Mouse (Mus musculus) spleen, adult 2 months (tissue): ENCODE measurements around the gene Gm12253. TPM values are rescaled to one million over a fixed set of nuclear protein-coding genes. Genes with fewer than 3 reads are reported as not detected.

ENCODE experiments used
- DNase-seq, 2 experiments: peaks; one replicate each; pipeline versions ENCODE4 v3.0.0 to v3.0.0-alpha.2; 2012 to 2021; ENCODE audit warnings: low spot score in 2 of 2, low read depth in 1 of 2
- H3K27ac ChIP-seq: fragments of 200-500 bp; 2 replicates; pipeline ENCODE4 v1.5.1; 2012; ENCODE audit warnings: low read length, inconsistent platforms; ENCODE audit not compliant: insufficient read depth
- H3K27me3 ChIP-seq: fragments of 200-500 bp; 2 replicates; pipeline ENCODE4 v1.6.1; 2012; ENCODE audit warnings: mild to moderate bottlenecking, moderate library complexity, low read length, inconsistent platforms; ENCODE audit not compliant: control insufficient read depth, insufficient read depth
- H3K36me3 ChIP-seq: fragments of 200-500 bp; 2 replicates; pipeline ENCODE4 v1.6.1; 2012; ENCODE audit warnings: mild to moderate bottlenecking, low read length, inconsistent platforms; ENCODE audit not compliant: control insufficient read depth, insufficient read depth
- H3K4me1 ChIP-seq: fragments of 200-500 bp; 2 replicates; pipeline ENCODE4 v1.6.1; 2011; ENCODE audit warnings: inconsistent platforms; ENCODE audit not compliant: control insufficient read depth, insufficient read depth, insufficient read length
- H3K4me3 ChIP-seq: fragments of 200-500 bp; 2 replicates; pipeline ENCODE4 v1.5.1; 2011; ENCODE audit warnings: mild to moderate bottlenecking, inconsistent platforms; ENCODE audit not compliant: insufficient read depth, insufficient read length; ENCODE audit errors: extremely low read depth
- CTCF ChIP-seq: fragments of 200-500 bp; IDR thresholded peaks from 2 replicates; pipeline ENCODE4 v1.5.1; 2011; ENCODE audit warnings: mild to moderate bottlenecking, inconsistent platforms; ENCODE audit not compliant: insufficient read depth, insufficient read length, insufficient replicate concordance; ENCODE audit errors: extremely low read depth
- POLR2A ChIP-seq: fragments of 200-500 bp; IDR thresholded peaks from 2 replicates; pipeline ENCODE4 v1.6.1; 2011; ENCODE audit warnings: low read depth, low read length, inconsistent platforms
- WGBS: fragments of 180-500 bp; shearing (Covaris S2); methylation state at CpG from one replicate; pipeline ENCODE4 v1.1.7; 2018; 5-methylcytosine and 5-hydroxymethylcytosine counted together
- polyA plus RNA-seq: library from polyadenylated mRNA; depleted of rRNA; stranded (reverse); fragments of >200 nt; gene quantifications from 2 replicates; pipeline ENCODE4 v1.2.3, GENCODE M21; 2012; rRNA removed

Gene Gm12253
- polyA plus RNA-seq, 1 experiment = 0.11 TPM

GRCm38 (mm10) chr11:58452759-58453158 is 20.4 kb downstream of the Gm12253 start, which contains the start of gene Lypd9:
TSS of gene Lypd9 (minus strand) at chr11:58452923.
- H3K4me3 ChIP-seq = no peak within 1 kb of the TSS
- 93% methylated on average over 9 of the region's 9 CpGs for WGBS
- TF ChIP-seq POLR2A = no peak
- TF ChIP-seq CTCF = no peak
- H3K4me1 ChIP-seq = no peaks in the 10 kb centered on the region
- no peak within 1 kb of the TSS for H3K27ac ChIP-seq
- H3K27me3 ChIP-seq = no peaks in the 10 kb centered on the region
- no peak for DNase-seq
- H3K36me3 ChIP-seq = no peaks in the 10 kb centered on the region

- WGBS = 53% methylated on average over 4 of the region's 4 CpGs
- no peaks in the 10 kb centered on the region for H3K36me3 ChIP-seq
- no peak for TF ChIP-seq CTCF
- TF ChIP-seq POLR2A = no peak
- H3K27ac ChIP-seq = no peak overlapping the region
- no peaks in the 10 kb centered on the region for H3K27me3 ChIP-seq
- DNase-seq = no peak
- H3K4me1 ChIP-seq = no peaks in the 10 kb centered on the region
- H3K4me3 ChIP-seq = no peak overlapping the region
Measured at GRCm38 (mm10) chr11:58453592-58453991, 21.2 kb downstream of the Gm12253 start.

GRCm38 (mm10) chr11:58462170-58462569 is 29.8 kb downstream of the Gm12253 start, which contains the start of gene Olfr30:
TSS of gene Olfr30 (minus strand) at chr11:58462270.
- Histone ChIP-seq H3K4me3 (no peak within 1 kb of the TSS), H3K27ac (no peak within 1 kb of the TSS), H3K36me3 (no peaks in the 10 kb centered on the region), H3K4me1 (no peaks in the 10 kb centered on the region), H3K27me3 (no peaks in the 10 kb centered on the region)
- TF ChIP-seq POLR2A (no peak), CTCF (no peak)
- no peak for DNase-seq

Other genes starting within 250 kb of the Gm12253 start
- 25.4 and 27.3 TPM in 2 replicates for gene Igtp, start 233.0 kb upstream of the Gm12253 start, polyA plus RNA-seq
- 18.3 and 21.1 TPM in 2 replicates for gene Irgm2, start 232.9 kb upstream of the Gm12253 start, polyA plus RNA-seq
- 0.53 and 0.63 TPM in 2 replicates for gene 4930438A08Rik, start 157.8 kb upstream of the Gm12253 start, polyA plus RNA-seq
- gene Zfp692, start 125.5 kb upstream of the Gm12253 start, polyA plus RNA-seq = 17.6 and 23.7 TPM in 2 replicates
- gene Zfp672, start 102.2 kb upstream of the Gm12253 start, polyA plus RNA-seq = 17.5 and 23.3 TPM in 2 replicates
- gene Sh3bp5l, start 101.8 kb upstream of the Gm12253 start, polyA plus RNA-seq = 16.0 and 16.3 TPM in 2 replicates
- gene Lypd8, start 53.5 kb upstream of the Gm12253 start, polyA plus RNA-seq = 0.35 and 0.41 TPM in 2 replicates
- 0.08 TPM in 1 of 2 replicates, not detected in the other for gene 1810065E05Rik, start 11.4 kb upstream of the Gm12253 start, polyA plus RNA-seq
- not detected in 2 replicates for gene Lypd9, start 20.4 kb downstream of the Gm12253 start, polyA plus RNA-seq
- not detected in 2 replicates for gene Olfr30, start 29.7 kb downstream of the Gm12253 start, polyA plus RNA-seq
- gene Olfr332, start 60.0 kb downstream of the Gm12253 start, polyA plus RNA-seq = not detected in 2 replicates
- gene Olfr331, start 70.0 kb downstream of the Gm12253 start, polyA plus RNA-seq = not detected in 2 replicates
- gene Olfr330, start 102.3 kb downstream of the Gm12253 start, polyA plus RNA-seq = not detected in 2 replicates
- 0.12 TPM in 1 of 2 replicates, not detected in the other for gene Olfr329-ps, start 113.9 kb downstream of the Gm12253 start, polyA plus RNA-seq
- 0.08 TPM in 1 of 2 replicates, not detected in the other for gene Olfr328, start 123.1 kb downstream of the Gm12253 start, polyA plus RNA-seq
- gene Olfr224, start 138.0 kb downstream of the Gm12253 start, polyA plus RNA-seq = not detected in 2 replicates
- gene Olfr325, start 145.2 kb downstream of the Gm12253 start, polyA plus RNA-seq = not detected in 2 replicates
- not detected in 2 replicates for gene Olfr324, start 162.6 kb downstream of the Gm12253 start, polyA plus RNA-seq
- gene 2210407C18Rik, start 183.5 kb downstream of the Gm12253 start, polyA plus RNA-seq = not detected in 2 replicates
- gene Olfr323, start 197.9 kb downstream of the Gm12253 start, polyA plus RNA-seq = not detected in 2 replicates
- 4.6 and 8.9 TPM in 2 replicates for gene Trim58, start 207.9 kb downstream of the Gm12253 start, polyA plus RNA-seq
- gene Olfr322, start 226.2 kb downstream of the Gm12253 start, polyA plus RNA-seq = 0.21 TPM in 1 of 2 replicates, not detected in the other
- gene Olfr320, start 248.5 kb downstream of the Gm12253 start, polyA plus RNA-seq = not detected in 2 replicates